ENCODE assay signal across 17 mouse cellular contexts in genomic region chr3:90309589-90309988, GRCm38 (mm10).
"Had no signal": no experiment of that assay in that cellular context is flagged by ENCODE, and none has a peak within 500 bp of the region (broad histone marks: within the 10 kb centered on the region; RNA-seq: fewer than 3 reads in every experiment).

No protein-coding gene starts in this region.

- H3K4me1 ChIP-seq: midbrain, embryonic 10.5 days had no signal

- DNase-seq: kidney, adult 8-10 months; kidney, postnatal 36 days; layer of hippocampus, adult 9-11 months; layer of hippocampus, postnatal 36 days; liver; lung, adult 2 months; lung, postnatal 36 days; midbrain, embryonic 14.5 days; right cerebral cortex, postnatal 4 days; thymus, postnatal 4 days had no signal

- H3K9ac ChIP-seq: limb, embryonic 12.5 days; liver, embryonic 14.5 days; neural tube, embryonic 12.5 days had no signal

- H3K4me2 ChIP-seq: limb, embryonic 12.5 days; neural tube, embryonic 12.5 days had no signal

- H3K36me3 ChIP-seq: neural tube, embryonic 12.5 days had no signal

- H3K27ac ChIP-seq: limb, embryonic 12.5 days; liver, embryonic 14.5 days; midbrain, embryonic 10.5 days; neural tube, embryonic 12.5 days; stomach, postnatal 0 days had no signal

- H3K27me3 ChIP-seq: limb, embryonic 12.5 days; neural tube, embryonic 12.5 days had no signal

- H3K4me3 ChIP-seq: limb, embryonic 12.5 days; midbrain, embryonic 10.5 days; myocyte; neural tube, embryonic 12.5 days had no signal

- ATAC-seq: lung, postnatal 0 days had no signal

- H3K9me3 ChIP-seq: limb, embryonic 12.5 days; midbrain, embryonic 10.5 days; neural tube, embryonic 12.5 days had no signal
